Mouse (Mus musculus): Measurements from ENCODE around the gene Neu1.
A peak's percentile ranks its signal among the peaks of the same experiment; 100 is the strongest.

The Neu1 gene

DNA sequence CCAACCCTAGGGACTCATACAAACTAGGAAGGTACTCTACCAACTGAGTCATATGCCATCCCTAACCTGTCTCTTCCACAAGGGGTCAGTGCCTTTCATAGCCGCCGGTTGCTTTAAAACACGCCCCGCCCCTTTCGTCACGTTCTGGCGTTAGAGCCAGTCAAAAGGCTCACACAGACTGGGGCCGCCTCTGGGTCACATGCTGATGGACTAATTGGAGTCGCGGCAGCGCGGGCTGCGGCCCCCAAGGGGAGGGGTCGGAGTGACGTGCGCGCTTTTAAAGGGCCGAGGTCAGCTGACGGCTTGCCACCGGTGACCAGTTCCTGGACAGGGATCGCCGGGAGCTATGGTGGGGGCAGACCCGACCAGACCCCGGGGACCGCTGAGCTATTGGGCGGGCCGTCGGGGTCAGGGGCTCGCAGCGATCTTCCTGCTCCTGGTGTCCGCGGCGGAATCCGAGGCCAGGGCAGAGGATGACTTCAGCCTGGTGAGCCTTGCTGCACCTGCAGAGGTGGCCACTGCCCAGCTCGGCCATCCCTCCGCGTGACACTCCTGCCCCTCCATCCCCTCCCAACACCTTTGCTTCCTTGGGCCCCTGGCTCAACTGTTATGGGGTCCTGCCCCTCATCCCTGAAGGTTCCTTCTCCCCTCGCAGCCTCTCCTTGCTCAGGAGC lies at the start of gene Neu1:
Gene Neu1, plus strand, starts transcription at position 193 of the 674 bp plus-strand sequence.
- Histone ChIP-seq H3K36me3 (ENCODE audit: insufficient read depth, low read length) (peaks cover 32% of the 10 kb centered on the region), H3K4me1 (replicated peaks; ENCODE audit: low read depth, low read length) (peaks cover 63% of the 10 kb centered on the region), H3K4me3 (replicated peaks; ENCODE audit: low read length) (peak within 1 kb of the TSS; percentile 91), H3K27me3 (ENCODE audit: insufficient read depth, low read length) (peaks cover 35% of the 10 kb centered on the region), H3K9me3 (ENCODE audit: low read length) (no peaks in the 10 kb centered on the region)
- TF ChIP-seq NANOG (IDR thresholded peaks at IDR 0.05; ENCODE audit: borderline replicate concordance, low read length): no peak
- TF ChIP-seq CTCF (conservative IDR thresholded peaks at IDR 0.05; ENCODE audit: low read length): peak; percentile 45

DNA sequence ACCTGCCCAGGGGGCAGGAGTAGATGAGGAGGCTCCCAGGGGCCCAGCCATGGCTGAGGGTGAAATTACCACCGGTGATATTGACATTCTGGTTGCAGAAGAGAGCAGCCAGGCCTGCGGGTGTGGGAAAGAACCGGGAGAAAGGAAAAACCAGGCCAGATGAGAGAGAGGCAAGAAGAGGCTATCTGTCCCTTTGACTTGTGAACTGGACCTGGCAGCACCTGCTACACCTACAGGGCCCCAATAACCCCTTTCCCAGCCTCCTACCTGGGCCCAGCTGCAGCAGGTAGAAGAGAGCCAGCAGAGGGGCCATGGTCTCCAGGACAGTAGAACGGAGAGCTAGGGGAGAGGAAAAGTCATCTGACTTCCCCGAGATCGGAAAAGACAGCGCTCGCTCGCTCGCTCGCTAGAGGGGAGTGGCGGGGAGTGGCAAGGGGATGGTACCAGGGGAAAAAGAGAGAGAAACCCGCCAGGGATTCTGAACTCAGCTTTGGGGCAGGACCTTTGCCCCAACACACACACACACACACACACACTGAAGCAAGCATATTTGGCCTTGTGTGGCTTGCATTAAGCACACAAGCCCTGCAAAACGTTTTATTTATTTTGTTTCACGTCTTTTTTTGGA lies 49.3 kb upstream of the Neu1 start, which contains the start of gene Gm20547:
Gene Gm20547, minus strand, starts transcription at position 360 of the 628 bp plus-strand sequence.
- Histone ChIP-seq H3K36me3 (ENCODE audit: insufficient read depth, low read length) (no peaks in the 10 kb centered on the region), H3K4me3 (replicated peaks; ENCODE audit: low read length) (peak within 1 kb of the TSS; percentile 43), H3K27me3 (ENCODE audit: insufficient read depth, low read length) (peaks cover 6% of the 10 kb centered on the region), H3K4me1 (replicated peaks; ENCODE audit: low read depth, low read length) (peaks cover 46% of the 10 kb centered on the region), H3K9me3 (ENCODE audit: low read length) (no peaks in the 10 kb centered on the region)
- TF ChIP-seq NANOG (IDR thresholded peaks at IDR 0.05; ENCODE audit: borderline replicate concordance, low read length) (no peak), POU5F1 (IDR thresholded peaks at IDR 0.05; ENCODE audit: borderline replicate concordance, low read length) (no peak), CTCF (conservative IDR thresholded peaks at IDR 0.05; ENCODE audit: low read length) (no peak)

DNA sequence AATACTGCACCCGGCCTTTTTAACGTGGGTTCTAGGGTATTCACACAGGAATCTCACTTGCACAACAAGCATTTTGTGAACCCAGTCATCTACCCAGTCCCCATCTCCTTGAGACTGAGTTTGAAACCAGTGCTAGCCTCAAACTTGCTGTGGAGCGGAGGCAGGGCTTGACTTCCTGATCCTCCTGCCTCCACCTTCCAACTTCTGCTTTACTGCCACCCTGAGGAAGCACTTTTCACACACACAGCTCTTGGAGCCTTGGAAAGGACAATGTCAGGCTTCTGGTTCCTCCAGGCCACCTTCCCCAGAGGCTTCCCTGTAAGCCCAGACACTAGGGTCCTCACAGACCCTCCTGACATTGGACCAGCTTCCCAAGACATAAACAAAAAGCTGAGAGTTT lies 47.7 kb upstream of the Neu1 start:
- H3K4me1 ChIP-seq (replicated peaks; ENCODE audit: low read depth, low read length): peaks cover 41% of the 10 kb centered on the region

DNA sequence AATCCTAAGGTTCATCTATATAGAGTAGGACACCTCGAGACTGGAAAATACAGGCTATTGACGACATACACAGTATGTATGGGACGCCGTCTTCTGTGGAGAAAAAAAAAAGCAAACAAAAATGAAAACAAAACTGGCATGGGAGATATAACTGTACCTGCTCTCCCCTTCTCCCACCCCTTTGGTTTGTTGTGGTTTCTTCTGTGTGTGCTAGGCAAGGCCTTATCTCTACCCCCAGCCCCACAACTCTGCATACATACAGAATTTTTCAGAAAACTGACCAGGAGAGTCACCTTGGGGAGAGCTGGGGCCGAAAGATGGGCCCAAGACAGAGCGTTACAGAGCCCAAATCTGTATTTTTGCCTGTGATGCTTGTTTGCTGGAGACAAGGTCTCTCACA lies 46.3 kb upstream of the Neu1 start:
- Histone ChIP-seq H3K27me3 (ENCODE audit: insufficient read depth, low read length) (peaks cover 6% of the 10 kb centered on the region), H3K36me3 (ENCODE audit: insufficient read depth, low read length) (no peaks in the 10 kb centered on the region), H3K9me3 (ENCODE audit: low read length) (no peaks in the 10 kb centered on the region), H3K4me1 (replicated peaks; ENCODE audit: low read depth, low read length) (peaks cover 29% of the 10 kb centered on the region), H3K4me3 (replicated peaks; ENCODE audit: low read length) (no peak overlapping the region)
- TF ChIP-seq POU5F1 (IDR thresholded peaks at IDR 0.05; ENCODE audit: borderline replicate concordance, low read length): no peak
- no peak for TF ChIP-seq NANOG (IDR thresholded peaks at IDR 0.05; ENCODE audit: borderline replicate concordance, low read length)
- TF ChIP-seq CTCF (conservative IDR thresholded peaks at IDR 0.05; ENCODE audit: low read length): no peak

More for the DNA sequence above, 47.7 kb upstream of the Neu1 start:
- Histone ChIP-seq H3K9me3 (ENCODE audit: low read length) (no peaks in the 10 kb centered on the region), H3K36me3 (ENCODE audit: insufficient read depth, low read length) (no peaks in the 10 kb centered on the region), H3K27me3 (ENCODE audit: insufficient read depth, low read length) (peaks cover 6% of the 10 kb centered on the region), H3K4me3 (replicated peaks; ENCODE audit: low read length) (no peak overlapping the region)
- TF ChIP-seq POU5F1 (IDR thresholded peaks at IDR 0.05; ENCODE audit: borderline replicate concordance, low read length) (no peak), NANOG (IDR thresholded peaks at IDR 0.05; ENCODE audit: borderline replicate concordance, low read length) (no peak), CTCF (conservative IDR thresholded peaks at IDR 0.05; ENCODE audit: low read length) (no peak)

DNA sequence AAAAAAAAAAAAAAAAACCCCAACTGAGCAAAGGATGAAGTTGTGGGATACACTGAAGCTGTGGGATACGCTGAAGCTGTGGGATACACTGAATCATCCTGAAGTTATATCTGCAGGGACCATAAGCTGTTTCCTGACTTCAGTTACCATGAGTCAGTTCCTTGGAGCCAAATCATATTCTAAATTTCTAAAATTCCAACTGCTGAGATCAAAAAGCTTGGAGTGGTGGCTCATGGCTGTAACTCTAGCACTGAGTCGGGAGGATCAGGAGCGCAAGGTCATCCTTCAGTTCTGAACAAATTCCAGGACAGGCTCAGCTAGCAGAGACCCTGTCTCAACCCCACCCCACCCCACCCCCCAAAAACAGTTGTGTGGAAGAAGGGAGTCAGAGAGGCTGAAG lies 45.4 kb upstream of the Neu1 start:
- TF ChIP-seq CTCF (conservative IDR thresholded peaks at IDR 0.05; ENCODE audit: low read length) (no peak), POU5F1 (IDR thresholded peaks at IDR 0.05; ENCODE audit: borderline replicate concordance, low read length) (no peak), NANOG (IDR thresholded peaks at IDR 0.05; ENCODE audit: borderline replicate concordance, low read length) (no peak)
- no peaks in the 10 kb centered on the region for H3K36me3 ChIP-seq (ENCODE audit: insufficient read depth, low read length)

DNA sequence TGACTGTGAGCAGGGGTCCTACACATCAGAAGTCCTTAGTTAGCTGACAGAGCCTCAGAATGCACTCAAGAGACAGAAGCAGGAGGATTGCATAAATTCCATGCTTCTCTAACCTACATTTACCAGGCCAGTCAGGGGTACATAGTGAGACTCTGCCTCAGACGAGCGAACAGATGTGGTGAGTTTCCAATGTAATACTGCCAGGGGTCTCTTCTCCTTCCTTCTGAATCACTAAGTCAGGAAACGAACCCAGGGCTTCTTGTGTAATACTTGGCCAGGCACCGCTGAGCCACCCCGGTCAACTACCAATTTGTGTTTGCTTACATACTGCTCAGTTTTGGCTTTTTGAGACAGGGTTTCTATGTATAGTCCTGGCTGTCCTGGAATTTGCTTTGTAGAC lies 43.1 kb upstream of the Neu1 start:
- H3K36me3 ChIP-seq (ENCODE audit: insufficient read depth, low read length): no peaks in the 10 kb centered on the region
- no peak overlapping the region for H3K4me3 ChIP-seq (replicated peaks; ENCODE audit: low read length)
- peaks cover 39% of the 10 kb centered on the region for H3K4me1 ChIP-seq (replicated peaks; ENCODE audit: low read depth, low read length)
- H3K27me3 ChIP-seq (ENCODE audit: insufficient read depth, low read length): no peaks in the 10 kb centered on the region; the same call in 1 of the 2 replicates
- TF ChIP-seq POU5F1 (IDR thresholded peaks at IDR 0.05; ENCODE audit: borderline replicate concordance, low read length): no peak
- no peak for TF ChIP-seq NANOG (IDR thresholded peaks at IDR 0.05; ENCODE audit: borderline replicate concordance, low read length)
- TF ChIP-seq CTCF (conservative IDR thresholded peaks at IDR 0.05; ENCODE audit: low read length): no peak
- H3K9me3 ChIP-seq (ENCODE audit: low read length): no peaks in the 10 kb centered on the region

More for the DNA sequence above, 45.4 kb upstream of the Neu1 start:
- Histone ChIP-seq H3K4me1 (replicated peaks; ENCODE audit: low read depth, low read length) (peaks cover 29% of the 10 kb centered on the region), H3K9me3 (ENCODE audit: low read length) (no peaks in the 10 kb centered on the region), H3K27me3 (ENCODE audit: insufficient read depth, low read length) (peaks cover 6% of the 10 kb centered on the region), H3K4me3 (replicated peaks; ENCODE audit: low read length) (no peak overlapping the region)

DNA sequence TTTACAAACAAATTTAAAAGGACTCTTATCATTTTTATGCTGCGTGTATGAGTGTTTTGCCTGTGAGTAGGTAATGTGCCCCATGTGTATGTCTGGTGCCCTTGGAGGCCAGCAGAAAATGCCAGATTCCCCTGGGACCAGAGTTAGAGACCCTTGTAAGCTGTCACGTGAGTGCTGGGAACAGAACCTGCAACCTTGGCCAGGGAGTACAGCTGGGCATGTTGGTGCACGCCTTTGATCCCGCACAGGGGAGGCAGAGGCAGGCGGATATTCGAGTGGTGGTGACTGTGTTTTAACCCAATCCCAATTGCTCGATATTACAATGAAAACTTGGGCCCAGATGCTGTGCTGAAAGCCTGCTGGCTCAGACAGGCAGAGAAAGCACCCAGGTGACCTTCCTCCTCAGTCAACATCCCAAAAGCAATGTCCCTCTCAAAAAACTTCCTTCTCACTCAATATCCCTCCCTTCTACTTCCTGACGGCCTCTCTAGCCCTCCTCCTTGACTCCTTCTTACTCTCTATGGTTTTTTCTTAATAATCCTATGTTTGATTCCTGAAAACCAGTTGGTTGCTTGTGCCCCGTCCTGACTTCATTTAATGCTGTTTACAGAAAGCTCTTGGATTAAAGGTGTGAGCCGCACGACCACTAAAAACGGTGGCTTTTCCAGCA lies 40.8 kb upstream of the Neu1 start:
- TF ChIP-seq NANOG (IDR thresholded peaks at IDR 0.05; ENCODE audit: borderline replicate concordance, low read length) (no peak), POU5F1 (IDR thresholded peaks at IDR 0.05; ENCODE audit: borderline replicate concordance, low read length) (no peak), CTCF (conservative IDR thresholded peaks at IDR 0.05; ENCODE audit: low read length) (no peak)

DNA sequence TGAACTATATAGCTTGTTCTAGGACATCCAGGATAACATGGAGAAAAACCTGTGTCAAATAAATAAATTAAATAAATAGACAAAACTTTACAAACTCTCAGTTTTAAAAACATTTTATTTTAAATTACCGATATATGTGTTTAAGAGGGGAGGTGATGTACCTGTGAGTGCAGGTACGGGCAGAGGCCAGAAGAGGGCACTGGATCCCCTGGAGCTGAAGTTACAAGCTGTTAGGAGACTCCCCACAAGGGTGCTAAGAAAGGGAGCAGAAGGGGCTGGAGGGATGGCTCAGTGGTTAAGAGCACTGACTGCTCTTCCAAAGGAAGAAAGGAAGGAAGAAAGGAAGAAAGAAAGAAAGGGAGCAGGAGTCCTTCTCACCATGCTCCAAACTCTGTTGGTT lies 39.7 kb upstream of the Neu1 start:
- H3K4me3 ChIP-seq (replicated peaks; ENCODE audit: low read length): no peak overlapping the region
- peaks cover 52% of the 10 kb centered on the region for H3K4me1 ChIP-seq (replicated peaks; ENCODE audit: low read depth, low read length)
- H3K36me3 ChIP-seq (ENCODE audit: insufficient read depth, low read length): peaks cover 9% of the 10 kb centered on the region; the same call in 1 of the 2 replicates
- 0 out of 2 replicates have a peak, but pooled peaks cover 4% of the 10 kb centered on the region for H3K27me3 ChIP-seq (ENCODE audit: insufficient read depth, low read length)
- H3K9me3 ChIP-seq (ENCODE audit: low read length): no peaks in the 10 kb centered on the region
- TF ChIP-seq POU5F1 (IDR thresholded peaks at IDR 0.05; ENCODE audit: borderline replicate concordance, low read length): no peak
- peak; percentile 60 for TF ChIP-seq CTCF (conservative IDR thresholded peaks at IDR 0.05; ENCODE audit: low read length)

More for the DNA sequence above, 40.8 kb upstream of the Neu1 start:
- no peaks in the 10 kb centered on the region for H3K9me3 ChIP-seq (ENCODE audit: low read length)
- H3K27me3 ChIP-seq (ENCODE audit: insufficient read depth, low read length): no peaks in the 10 kb centered on the region
- H3K4me1 ChIP-seq (replicated peaks; ENCODE audit: low read depth, low read length): peaks cover 40% of the 10 kb centered on the region
- H3K4me3 ChIP-seq (replicated peaks; ENCODE audit: low read length): peak overlapping the region; percentile 48
- no peaks in the 10 kb centered on the region for H3K36me3 ChIP-seq (ENCODE audit: insufficient read depth, low read length)
